Mouse (Mus musculus): ENCODE data around the gene Gid4.

DNA sequence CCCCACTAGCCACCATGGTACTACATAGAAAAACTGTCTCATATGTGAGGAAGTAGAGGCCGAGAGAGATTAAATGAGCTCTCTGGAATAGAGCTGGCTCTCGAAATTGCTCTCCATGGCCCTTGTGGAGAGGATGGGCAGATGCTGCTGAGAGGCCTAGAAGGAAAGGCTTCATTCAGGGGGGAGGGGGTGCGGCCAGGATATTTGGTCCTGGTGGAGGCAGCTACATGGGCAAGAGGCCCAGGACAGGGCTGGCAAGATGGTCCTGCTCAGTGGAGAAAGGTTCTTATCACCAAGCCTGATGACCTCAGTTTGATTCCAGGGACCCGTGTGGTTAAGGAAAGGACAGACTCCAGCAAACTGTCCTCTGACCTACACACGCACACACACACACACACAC, 31.0 kb upstream of the Gid4 start:
- TF ChIP-seq CTCF (conservative IDR thresholded peaks at IDR 0.05; ENCODE audit: low read length), result no peak
- TF ChIP-seq POU5F1 (IDR thresholded peaks at IDR 0.05; ENCODE audit: borderline replicate concordance, low read length), result no peak
- TF ChIP-seq NANOG (IDR thresholded peaks at IDR 0.05; ENCODE audit: borderline replicate concordance, low read length), result no peak
